In genomic region chr9:101250486-101250885, GRCm38 (mm10) we compare ENCODE assay signal across 8 mouse cellular contexts. TPM values are rescaled to one million over a fixed set of nuclear protein-coding genes. Genes with fewer than 3 reads are reported as not detected.
DNase-seq lines count a peak whose midpoint lies in the region; ATAC-seq and TF ChIP-seq lines count a peak whose summit lies in the region.

No protein-coding gene starts in this region.

- no peaks in the 10 kb centered on the region for H3K36me3 ChIP-seq in megakaryocyte, embryonic 14.5 days (replicated peaks; ENCODE audit: low read length)
- H3K36me3 ChIP-seq in hindbrain, embryonic 13.5 days, result no peaks in the 10 kb centered on the region
- H3K36me3 ChIP-seq in liver, embryonic 15.5 days (replicated peaks), result no peaks in the 10 kb centered on the region
- no peaks in the 10 kb centered on the region for H3K36me3 ChIP-seq in stomach, postnatal 0 days (ENCODE audit: control insufficient read depth, insufficient read depth, low read length)

- H3K9me3 ChIP-seq in megakaryocyte, embryonic 14.5 days, result no peaks in the 10 kb centered on the region
- no peaks in the 10 kb centered on the region for H3K9me3 ChIP-seq in hindbrain, embryonic 13.5 days
- H3K9me3 ChIP-seq in liver, embryonic 15.5 days (replicated peaks), result no peaks in the 10 kb centered on the region
- H3K9me3 ChIP-seq in stomach, postnatal 0 days (ENCODE audit: control insufficient read depth, low read length), result no peaks in the 10 kb centered on the region

- TF ChIP-seq CTCF in stomach, postnatal 0 days (IDR thresholded peaks at IDR 0.05; ENCODE audit: low read depth), result no peak

- no peak for TF ChIP-seq EP300 in stomach, postnatal 0 days (optimal IDR thresholded peaks at IDR 0.05)

- peak overlapping the region; percentile 72 for H3K4me2 ChIP-seq in hindbrain, embryonic 13.5 days
- H3K4me2 ChIP-seq in liver, embryonic 15.5 days, result peak overlapping the region; percentile 94
- H3K4me2 ChIP-seq in stomach, postnatal 0 days (replicated peaks; ENCODE audit: low read depth), result peak overlapping the region; percentile 52

- peak; percentile 13 for DNase-seq in embryo, embryonic 9.5 days (ENCODE audit: extremely low spot score)
- DNase-seq in stomach, postnatal 0 days (ENCODE audit: low spot score), result no peak
- DNase-seq in urinary bladder, postnatal 14 days (ENCODE audit: low spot score), result no peak
- no peak for DNase-seq in adrenal gland, adult 2 months

- peak overlapping the region; percentile 96 for H3K4me3 ChIP-seq in megakaryocyte, embryonic 14.5 days (replicated peaks)
- H3K4me3 ChIP-seq in hindbrain, embryonic 13.5 days, result peak overlapping the region; percentile 83
- peak overlapping the region; percentile 76 for H3K4me3 ChIP-seq in liver, embryonic 15.5 days (replicated peaks)
- H3K4me3 ChIP-seq in stomach, postnatal 0 days (ENCODE audit: low read depth, low read length), result peak overlapping the region; percentile 86

- H3K27ac ChIP-seq in hindbrain, embryonic 13.5 days, result peak overlapping the region; percentile 96
- H3K27ac ChIP-seq in liver, embryonic 15.5 days (replicated peaks), result no peak overlapping the region
- peak overlapping the region; percentile 99 for H3K27ac ChIP-seq in stomach, postnatal 0 days (replicated peaks)

- H3K27me3 ChIP-seq in megakaryocyte, embryonic 14.5 days (replicated peaks), result no peaks in the 10 kb centered on the region
- no peaks in the 10 kb centered on the region for H3K27me3 ChIP-seq in hindbrain, embryonic 13.5 days
- peaks cover 9% of the 10 kb centered on the region; the same call in 1 of the 2 replicates for H3K27me3 ChIP-seq in liver, embryonic 15.5 days
- no peaks in the 10 kb centered on the region for H3K27me3 ChIP-seq in stomach, postnatal 0 days (ENCODE audit: control insufficient read depth, insufficient read depth, low read length)

- 4% methylated on average over 11 of the region's 11 CpGs for WGBS in hindbrain, embryonic 13.5 days
- WGBS in liver, embryonic 15.5 days (ENCODE audit: insufficient replicate concordance), result 16% methylated on average over 11 of the region's 11 CpGs
- 3% methylated on average over 11 of the region's 11 CpGs for WGBS in stomach, postnatal 0 days

- ATAC-seq in megakaryocyte, adult 5-6 weeks (ENCODE audit: poor library complexity, severe bottlenecking), result no peak
- no peak for ATAC-seq in hindbrain, embryonic 13.5 days (ENCODE audit: low FRiP score)
- no peak for ATAC-seq in liver, embryonic 15.5 days (ENCODE audit: insufficient read depth)
- no peak for ATAC-seq in stomach, postnatal 0 days (ENCODE audit: low FRiP score, low TSS enrichment)

- peaks cover 23% of the 10 kb centered on the region for H3K4me1 ChIP-seq in megakaryocyte, embryonic 14.5 days
- H3K4me1 ChIP-seq in hindbrain, embryonic 13.5 days (replicated peaks), result peaks cover 33% of the 10 kb centered on the region
- peaks cover 41% of the 10 kb centered on the region for H3K4me1 ChIP-seq in liver, embryonic 15.5 days (replicated peaks)
- H3K4me1 ChIP-seq in stomach, postnatal 0 days (replicated peaks; ENCODE audit: control insufficient read depth, insufficient read depth), result peaks cover 11% of the 10 kb centered on the region

- H3K9ac ChIP-seq in hindbrain, embryonic 13.5 days, result peak overlapping the region; percentile 93
- no peak overlapping the region for H3K9ac ChIP-seq in liver, embryonic 15.5 days
- H3K9ac ChIP-seq in stomach, postnatal 0 days (ENCODE audit: low read length), result peak overlapping the region; percentile 94

RNA-seq across cellular contexts. Expression of gene Ppp2r3a, which starts 1.1 kb away (rescaled TPM):
- 0.26 and 0.60 TPM in 2 replicates for polyA plus RNA-seq in megakaryocyte, embryonic 14.5 days (2012; ENCODE audit: insufficient read depth, low replicate concordance)
- 5.6 and 7.3 TPM in 2 replicates for total RNA-seq in megakaryocyte, adult 5-6 weeks (2015)
- total RNA-seq in megakaryocyte, adult 5-6 weeks (2017), result 3.5 and 10.9 TPM in 2 replicates
- polyA plus RNA-seq in hindbrain, embryonic 13.5 days (2015; fragmentation: Nextera tagmentation; extraction: Ambion mirVana), result 28.7 and 29.1 TPM in 2 replicates
- 3.2 and 3.4 TPM in 2 replicates for polyA plus RNA-seq in liver, embryonic 15.5 days (2015; fragmentation: Nextera tagmentation; extraction: Ambion mirVana)
- polyA plus RNA-seq in stomach, postnatal 0 days (2015; fragmentation: Nextera tagmentation; extraction: Ambion mirVana), result 6.8 TPM in 2 replicates
- 10 to 100 TPM; 21.5 to 22.2 TPM for total RNA-seq in adrenal gland, adult 2 months (2021)
- polyA plus RNA-seq in adrenal gland, adult 2 months (2012; rRNA removed), result 1.1 and 1.7 TPM in 2 replicates
